Mouse (Mus musculus) gastrocnemius, postnatal 14 days (tissue): ENCODE results near the gene Cpne4. TPM values are rescaled to one million over a fixed set of nuclear protein-coding genes. Genes with fewer than 3 reads are reported as not detected.

Source experiments
- DNase-seq: peaks from one replicate; pipeline ENCODE4 v3.0.0; 2021; ENCODE audit warnings: mixed read lengths
- intact Hi-C: fragments of 180-260 bp; cut with DNase I; formaldehyde crosslinking; loops from one replicate; pipeline ENCODE4 v1.15.1; 2025; ENCODE audit warnings: low total_unique reads
- total RNA-seq, 2 experiments: library from RNA; stranded (reverse); gene quantifications; 2 replicates each; pipeline ENCODE4 v1.2.3; 2021

Cpne4 gene
- total RNA-seq, 2 experiments from 2014 or later: not detected

DNA sequence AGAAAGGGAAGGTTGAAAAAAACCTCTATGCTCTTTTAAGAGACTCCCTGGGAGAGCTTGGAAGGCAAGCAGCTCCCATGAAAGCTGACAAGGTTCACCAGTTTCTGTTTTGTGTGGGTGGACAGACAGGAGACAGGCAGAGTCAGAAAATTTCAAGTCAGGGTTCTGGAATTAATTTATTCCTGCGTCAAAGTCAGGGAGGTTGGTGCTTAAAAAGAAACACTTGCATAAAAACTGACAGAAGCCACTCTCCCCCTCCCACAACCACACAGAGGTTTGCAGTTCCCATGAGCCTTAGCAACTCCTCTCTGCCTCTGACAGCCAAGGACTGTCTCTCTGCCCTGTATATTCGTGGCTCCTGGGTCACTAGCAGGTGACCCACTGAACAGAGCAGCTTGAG is 463.6 kb downstream of the Cpne4 start:
- DNase-seq: no peak
- intact Hi-C loops: no loop called here

DNA sequence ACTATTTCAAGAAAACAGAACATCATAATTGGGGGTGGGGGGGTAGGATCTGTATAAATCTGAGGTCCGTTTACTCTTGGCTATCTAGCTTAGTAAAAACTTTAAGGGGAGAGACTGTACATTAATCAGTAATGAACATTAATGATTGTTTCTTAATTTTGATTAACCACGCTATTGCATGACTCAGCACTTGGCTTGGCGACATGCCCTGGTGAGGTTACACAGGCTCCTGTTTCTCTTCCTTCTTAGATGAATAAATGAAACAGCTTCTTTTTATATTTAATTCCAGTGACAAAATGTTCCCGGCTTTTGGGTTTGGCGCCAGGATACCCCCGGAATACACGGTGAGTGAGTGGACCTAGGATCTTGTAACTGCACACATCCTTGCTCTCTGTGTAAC is 471.1 kb downstream of the Cpne4 start:
- intact Hi-C loops: no loop called here
- no peak for DNase-seq

DNA sequence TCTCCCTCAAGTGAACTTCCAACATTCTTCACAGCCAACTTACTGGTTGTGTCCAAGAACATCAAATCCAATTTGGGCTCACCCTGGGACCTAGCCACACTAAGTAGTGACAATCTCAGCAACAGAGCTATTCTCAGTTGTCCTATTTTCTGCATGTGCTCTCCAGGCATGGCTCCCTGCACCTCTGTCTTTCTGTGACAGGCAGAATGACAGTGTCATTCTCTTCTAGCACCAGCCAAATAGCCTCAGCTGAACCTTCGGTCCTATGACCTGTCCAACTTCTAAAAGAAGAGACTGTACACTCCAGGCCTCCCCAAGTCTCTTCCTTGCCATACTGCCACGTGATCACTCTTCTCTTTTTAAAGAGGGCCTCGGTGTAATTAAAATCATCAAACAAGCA is 481.2 kb downstream of the Cpne4 start:
- intact Hi-C loops: no loop called here
- no peak for DNase-seq

DNA sequence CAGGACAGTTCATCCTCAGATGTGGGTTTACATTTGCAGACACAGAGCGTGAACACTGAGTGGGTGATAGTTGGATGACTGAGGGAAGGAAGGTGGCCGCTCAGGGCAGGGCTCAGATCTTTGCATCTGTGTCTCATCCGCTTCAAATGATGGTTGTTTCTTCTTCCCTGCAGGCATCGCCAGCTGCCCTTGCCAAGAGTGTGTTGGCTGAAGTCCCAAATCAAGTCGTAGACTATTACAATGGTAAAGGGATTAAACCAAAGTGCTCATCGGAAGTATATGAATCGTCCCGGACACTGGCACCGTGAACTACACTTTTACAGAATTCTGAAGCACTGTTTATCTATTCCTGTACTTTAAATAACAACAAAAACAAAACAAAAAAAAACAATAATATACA is 485.5 kb downstream of the Cpne4 start:
- intact Hi-C loops: no loop called here
- no peak for DNase-seq

DNA sequence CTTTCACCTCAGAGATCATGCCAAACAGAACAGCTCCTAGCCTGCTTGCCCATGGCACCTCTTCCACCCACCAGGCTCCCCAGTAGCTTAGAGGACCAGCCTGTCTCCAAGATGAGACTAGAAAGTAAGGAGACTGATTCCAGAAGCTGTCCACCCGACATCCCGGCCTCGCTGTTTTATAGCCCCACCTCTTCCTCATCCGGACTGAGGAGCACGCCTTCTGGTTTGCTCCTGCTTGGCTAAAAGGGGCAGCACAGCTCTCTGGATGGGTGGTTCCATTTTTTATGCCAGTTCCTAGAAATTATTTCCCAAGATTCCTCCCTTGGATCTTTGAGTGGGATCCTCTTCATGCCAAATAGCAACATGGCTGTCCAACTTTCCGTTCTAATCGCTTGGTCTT is 486.6 kb downstream of the Cpne4 start:
- DNase-seq: no peak
- intact Hi-C loops: no loop called here

DNA sequence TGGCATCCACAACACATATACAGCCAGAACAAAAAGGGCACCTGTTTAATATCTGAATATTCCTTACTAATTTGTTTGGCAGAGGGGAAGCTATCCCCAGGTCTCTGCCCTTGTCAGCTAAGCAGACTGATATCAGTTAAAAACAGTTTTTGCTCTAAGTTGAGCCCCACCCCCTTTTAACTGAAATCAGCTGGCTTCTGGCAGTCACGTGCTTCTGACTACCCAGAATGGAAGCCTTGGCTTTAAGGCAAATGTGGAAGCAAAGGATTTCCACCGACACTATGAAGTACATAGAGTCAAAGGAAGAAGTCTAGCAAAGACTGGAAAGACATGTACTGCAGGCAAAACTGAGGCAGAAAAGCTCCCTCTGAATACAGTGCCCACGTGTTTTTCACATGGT is 490.8 kb downstream of the Cpne4 start:
- no peak for DNase-seq
- intact Hi-C loops: no loop called here

DNA sequence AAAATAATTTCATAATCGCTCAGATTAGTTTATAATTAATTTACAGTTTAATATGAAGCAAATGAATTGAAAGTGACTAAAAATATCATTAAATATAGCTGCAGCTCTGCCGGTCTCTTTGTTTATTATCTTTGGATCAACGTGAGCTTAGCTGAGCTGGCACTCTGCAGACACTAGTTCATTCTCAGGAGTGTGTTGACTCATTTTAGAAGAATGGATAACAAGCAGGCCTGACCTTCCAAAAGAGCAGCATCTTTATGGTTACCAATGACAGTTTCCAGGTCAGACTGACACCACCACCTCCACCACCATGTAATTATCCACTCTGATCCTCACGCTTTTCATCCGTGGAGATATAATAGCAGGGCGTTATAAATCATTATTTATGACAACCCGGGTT is 498.9 kb downstream of the Cpne4 start:
- intact Hi-C loops: no loop called here

DNA sequence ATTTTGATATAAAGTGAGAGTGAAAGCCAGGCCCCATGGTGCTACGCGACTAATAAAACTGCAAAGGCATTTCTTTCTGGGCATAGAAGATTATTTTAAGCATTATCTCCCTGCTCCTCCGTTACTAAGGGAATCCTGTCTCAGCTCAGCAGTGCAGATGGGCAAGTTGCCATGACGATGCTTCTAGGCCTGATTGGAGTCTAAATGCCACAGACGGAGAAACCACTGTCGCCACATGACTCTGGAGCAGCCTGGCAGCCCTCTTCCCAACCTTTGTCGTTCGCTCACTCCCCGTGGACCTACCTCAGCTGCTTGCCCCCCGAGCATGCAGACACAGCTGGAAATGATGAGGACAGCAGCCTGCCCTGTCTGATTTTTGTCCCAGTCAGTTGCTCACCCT is 501.3 kb downstream of the Cpne4 start:
- intact Hi-C loops: no loop called here
- no peak for DNase-seq

More for the DNA sequence above, 498.9 kb downstream of the Cpne4 start:
- no peak for DNase-seq

DNA sequence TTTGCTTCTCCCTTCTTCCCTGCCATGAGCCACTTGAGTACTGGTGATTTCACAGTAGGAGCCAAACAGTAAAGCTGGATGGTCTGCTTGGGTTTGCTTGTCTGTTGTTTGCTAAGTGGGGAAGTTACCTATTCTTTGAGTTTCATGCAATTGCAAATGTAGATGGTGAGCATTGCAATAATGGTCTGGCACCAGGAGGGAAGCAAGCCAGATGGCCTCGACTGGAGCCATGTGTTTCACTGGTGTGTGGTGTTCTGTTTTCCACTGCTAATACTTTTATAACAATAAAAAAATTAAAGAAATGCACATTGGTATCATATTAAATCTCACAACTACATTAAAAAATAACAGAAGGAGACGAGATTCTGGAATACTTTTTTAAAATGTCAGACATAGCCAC is 502.6 kb downstream of the Cpne4 start:
- intact Hi-C loops: no loop called here

DNA sequence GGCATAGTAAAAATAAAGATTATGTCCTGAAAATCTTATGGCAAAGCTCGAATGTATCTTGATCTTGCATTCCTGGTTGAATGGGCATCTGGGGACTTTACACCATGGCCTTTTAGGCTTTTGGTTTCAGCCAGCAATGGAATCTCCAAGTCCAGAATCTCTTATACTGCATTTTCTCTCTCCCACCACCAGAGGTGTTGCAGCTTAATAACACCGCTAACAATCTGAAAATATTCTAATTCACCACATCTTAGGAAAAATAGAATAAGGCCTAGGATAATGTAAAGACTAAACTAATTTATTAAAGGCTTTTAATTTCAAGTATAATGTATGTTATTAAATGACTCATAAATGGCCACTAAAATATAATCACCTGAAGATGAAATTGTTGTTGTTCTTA is 503.2 kb downstream of the Cpne4 start:
- intact Hi-C loops: no loop called here

More for the DNA sequence above, 502.6 kb downstream of the Cpne4 start:
- no peak for DNase-seq

DNA sequence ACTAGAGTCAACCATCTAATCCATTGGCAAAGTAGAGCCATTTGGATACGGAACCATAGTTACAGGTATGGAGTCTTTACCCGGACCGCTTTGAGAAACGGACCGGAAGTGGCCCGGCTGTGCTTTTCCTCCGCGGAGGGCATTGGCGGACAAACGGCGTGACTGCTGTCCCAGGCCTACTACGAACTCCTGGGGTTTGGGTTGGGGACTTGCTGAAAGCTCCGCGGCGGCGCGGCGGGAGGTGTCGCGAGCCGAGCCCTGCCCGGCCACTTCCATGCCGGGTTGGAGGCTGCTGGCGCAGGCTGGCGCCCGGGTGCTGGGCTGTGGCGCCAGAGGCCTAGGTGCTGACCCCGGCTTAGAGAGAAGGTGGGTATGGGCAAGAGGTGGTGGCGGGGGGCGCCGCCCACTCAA is 506.1 kb downstream of the Cpne4 start, which contains the start of gene Mrpl3:
TSS of gene Mrpl3 (plus strand) at position 93 of the 411 bp plus-strand sequence.
- intact Hi-C loops: no loop called here
- peak; percentile 81 for DNase-seq

More for the DNA sequence above, 503.2 kb downstream of the Cpne4 start:
- DNase-seq: no peak

DNA sequence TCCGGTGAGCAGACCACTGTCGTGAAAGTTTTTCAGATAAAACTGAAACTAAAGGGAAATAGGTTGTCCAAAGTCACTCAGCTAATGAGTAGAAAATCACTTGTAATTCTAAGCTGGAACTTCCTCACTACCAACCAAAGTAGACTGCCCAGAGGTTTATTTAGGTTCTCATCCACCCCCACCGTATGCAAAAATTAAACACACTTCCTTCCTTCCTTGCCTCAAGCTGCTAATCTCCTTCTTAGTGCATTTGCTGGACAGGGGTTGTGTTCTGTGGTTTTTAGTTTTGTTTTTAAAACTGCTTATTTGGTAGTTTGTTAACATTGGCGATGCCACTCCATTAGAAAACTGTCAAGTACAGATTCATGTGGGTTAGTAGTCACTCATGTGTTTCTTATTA is 506.7 kb downstream of the Cpne4 start:
- DNase-seq: no peak
- intact Hi-C loops: no loop called here

DNA sequence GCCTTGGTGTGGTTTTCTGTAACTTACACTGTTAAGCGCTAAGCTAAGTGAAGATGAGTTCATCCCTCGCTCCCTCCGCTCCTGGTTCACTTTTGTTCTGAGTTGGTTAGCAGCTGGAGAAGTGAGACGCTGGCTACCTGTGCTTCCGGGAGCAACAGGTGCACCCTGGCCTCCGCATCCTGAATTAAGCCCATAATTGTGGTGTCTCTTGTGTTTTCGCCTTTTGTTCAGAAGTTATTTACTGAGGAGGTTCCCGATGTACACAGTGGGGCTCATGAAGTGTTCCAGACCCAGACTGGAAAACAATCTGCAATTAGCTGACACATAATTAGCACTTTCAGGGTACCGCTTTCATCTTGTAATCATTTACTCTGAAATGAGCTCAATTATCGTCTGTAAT is 522.0 kb downstream of the Cpne4 start:
- intact Hi-C loops: no loop called here
- no peak for DNase-seq

DNA sequence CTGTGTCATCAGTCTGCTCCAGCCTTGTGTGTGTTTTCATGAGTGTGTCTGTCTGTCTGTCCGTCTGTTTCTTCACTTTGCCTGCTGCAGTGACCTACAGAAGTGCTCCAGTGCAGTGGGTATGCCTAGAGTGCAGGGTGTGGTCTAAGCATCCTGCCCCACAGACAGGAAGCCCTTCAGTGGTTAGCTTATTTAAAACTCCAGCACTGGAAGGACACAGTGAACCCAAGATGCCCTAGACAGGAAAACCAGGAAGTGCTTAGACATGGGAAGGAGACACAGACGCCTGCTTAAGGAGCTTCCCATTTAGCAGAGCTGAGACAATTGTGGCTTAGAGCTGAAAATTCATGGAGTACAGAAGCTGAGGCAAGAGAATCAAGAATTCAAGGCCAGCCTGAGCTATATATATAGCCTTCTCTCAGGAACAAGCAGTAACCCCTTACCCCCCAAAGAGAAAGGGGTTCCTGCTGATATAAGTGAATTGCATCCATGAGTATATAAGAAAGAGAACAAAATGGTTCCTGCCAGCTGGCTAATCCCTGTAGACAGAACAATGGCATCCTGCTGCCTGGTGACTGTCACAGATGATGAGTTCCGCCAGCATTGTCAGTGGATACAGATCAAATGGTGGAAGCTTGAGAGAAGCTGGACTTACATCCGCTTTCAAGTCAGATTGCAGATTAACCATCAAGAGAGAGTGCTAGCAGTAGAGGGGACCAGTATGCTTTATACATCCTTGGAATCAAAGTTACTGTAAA is 526.1 kb downstream of the Cpne4 start:
- DNase-seq: no peak
- intact Hi-C loops: no loop called here

DNA sequence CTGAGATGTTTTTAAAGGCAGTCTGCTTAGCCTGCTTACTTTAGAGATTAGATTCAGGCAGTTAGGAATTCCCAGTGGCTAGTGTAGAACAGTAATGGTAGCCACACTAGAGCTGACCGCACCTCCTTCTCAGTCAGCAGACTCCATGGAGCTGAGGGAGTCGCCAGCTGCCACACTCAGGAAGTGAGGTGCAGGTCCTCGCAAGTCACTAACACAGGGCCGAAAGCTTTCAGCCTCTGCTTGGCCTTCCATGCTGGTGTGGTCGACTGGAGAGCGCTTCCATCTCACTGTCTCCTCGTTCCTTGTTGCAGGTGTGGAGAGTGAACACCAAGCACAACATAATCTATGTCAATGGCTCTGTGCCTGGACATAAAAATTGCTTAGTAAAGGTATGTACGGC is 527.8 kb downstream of the Cpne4 start:
- intact Hi-C loops: no loop called here

DNA sequence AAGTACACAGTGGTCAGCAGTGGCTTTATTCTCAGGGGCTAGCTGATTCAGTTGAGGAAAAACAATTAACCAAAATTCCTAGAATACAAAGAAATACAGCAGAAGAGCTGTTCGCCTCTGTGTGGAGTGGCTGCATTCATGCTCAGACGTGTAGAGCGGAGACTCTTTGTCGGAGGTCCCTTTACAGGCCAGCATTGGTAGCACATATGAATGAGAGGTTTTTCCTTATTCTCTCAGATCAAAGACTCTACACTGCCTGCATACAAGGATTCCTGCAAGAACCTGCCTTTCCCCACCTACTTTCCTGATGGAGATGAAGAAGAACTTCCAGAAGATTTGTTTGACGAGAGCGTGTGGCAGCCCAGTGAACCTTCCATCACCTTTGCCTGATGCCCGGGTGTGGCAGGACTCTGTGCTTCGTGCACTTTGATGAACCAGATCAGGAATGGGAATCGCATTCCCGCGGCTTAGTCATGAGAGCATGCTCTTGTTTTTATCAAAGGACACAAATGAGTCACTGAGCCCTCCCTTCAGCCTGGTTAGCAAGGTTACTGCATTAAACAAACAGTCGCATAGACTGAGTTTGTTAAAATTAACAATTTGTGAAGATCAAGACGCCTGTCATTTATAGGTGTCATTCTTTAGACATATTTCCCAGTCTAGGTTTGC is 529.8 kb downstream of the Cpne4 start:
- no peak for DNase-seq
- intact Hi-C loops: no loop called here

More for the DNA sequence above, 527.8 kb downstream of the Cpne4 start:
- no peak for DNase-seq

DNA sequence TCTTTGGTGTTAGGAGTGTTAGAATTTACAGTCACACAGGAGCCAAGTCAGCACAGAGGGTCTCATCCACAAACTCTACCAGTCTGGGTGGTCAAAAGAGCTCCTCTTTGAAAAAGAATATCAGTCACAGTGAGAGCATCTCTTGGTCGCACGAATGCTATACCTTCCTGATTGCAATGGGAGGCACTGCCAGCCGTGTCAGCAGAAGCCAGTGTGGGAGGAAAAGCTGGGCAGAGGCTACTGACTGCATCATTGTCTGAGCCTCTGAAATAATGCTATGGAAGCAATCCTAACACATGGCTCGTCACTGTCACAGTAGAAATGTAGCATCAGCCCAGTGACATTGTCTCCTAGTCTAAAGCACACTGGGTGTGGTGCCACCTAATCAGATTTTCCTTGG is 531.4 kb downstream of the Cpne4 start:
- DNase-seq: no peak
- intact Hi-C loops: no loop called here

DNA sequence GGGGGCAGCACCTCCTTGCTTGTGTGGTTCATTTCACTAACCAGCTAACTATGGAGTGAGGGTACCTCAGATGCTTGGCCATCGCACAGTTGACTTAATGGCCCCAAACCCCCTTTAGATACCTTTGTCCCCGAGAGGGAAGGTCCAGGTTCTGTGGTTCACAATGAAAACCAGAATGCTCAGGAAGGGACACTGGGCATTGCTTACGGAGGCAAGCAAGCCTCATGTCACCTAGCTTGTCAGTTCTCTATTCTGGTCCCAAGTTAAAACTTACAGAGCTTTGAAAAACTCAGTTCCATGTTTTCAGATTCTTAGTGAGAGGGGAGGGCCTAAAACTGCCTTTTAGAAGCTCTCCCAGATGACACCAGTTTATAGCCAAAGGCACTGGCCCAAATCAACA is 533.2 kb downstream of the Cpne4 start:
- intact Hi-C loops: no loop called here
- DNase-seq: no peak
